Mouse (Mus musculus): Measurements from ENCODE around the gene Olfr826.
A peak's percentile ranks its signal among the peaks of the same experiment; 100 is the strongest.
"Not testable (repeated sequence)": the region's sequence is repeated elsewhere in the genome, so short reads cannot be mapped to it uniquely, and the experiment has no call there.

Olfr826 gene

DNA sequence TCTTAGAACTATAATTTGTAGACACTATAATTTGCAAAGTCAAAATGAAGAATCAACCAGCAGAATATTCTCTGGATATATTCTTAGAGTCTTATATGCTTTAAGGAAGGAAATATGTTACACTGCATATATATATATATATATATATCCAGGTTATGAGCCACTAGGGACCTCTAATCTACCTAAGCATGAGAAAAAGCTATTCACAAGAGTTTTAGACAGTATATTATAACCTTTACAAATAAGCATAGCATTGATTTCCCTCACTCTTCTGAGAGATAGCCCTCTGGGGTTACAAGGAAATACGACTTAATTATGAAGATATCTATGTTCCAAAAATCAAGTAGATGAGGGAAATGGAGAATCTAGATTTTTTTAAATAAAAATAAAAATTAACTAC, at the start of gene Olfr826:
TSS of gene Olfr826 (minus strand) at position 101 of the 400 bp plus-strand sequence.
- no peak for DNase-seq (ENCODE audit: low read depth, low spot score)

DNA sequence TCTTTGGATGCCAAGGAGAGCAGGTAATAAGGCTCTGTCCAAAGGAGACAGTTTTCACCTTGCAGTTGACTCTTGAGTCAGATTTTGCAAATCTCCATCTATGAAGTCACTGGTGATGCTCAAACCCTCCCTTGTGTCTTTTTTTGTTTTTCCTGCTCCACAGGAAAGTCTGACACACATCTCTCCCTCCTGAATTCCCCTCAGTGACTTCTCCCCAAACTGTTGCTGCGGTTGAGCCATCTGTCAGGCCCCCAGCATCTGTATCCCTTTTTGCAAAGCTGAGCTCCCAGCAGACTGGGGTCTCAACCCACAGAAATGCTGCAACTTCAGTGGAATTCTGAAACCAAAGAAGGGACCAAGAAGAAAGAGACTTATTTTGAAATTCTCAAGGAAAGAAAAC, 48.1 kb upstream of the Olfr826 start:
- no peak for DNase-seq (ENCODE audit: low read depth, low spot score)

GRCm38 (mm10) chr10:130229584-130229983, 45.6 kb upstream of the Olfr826 start:
- peak; percentile 51 for DNase-seq (ENCODE audit: low read depth, low spot score)

- peak; percentile 72 for DNase-seq (ENCODE audit: low read depth, low spot score)
Measured at GRCm38 (mm10) chr10:130228246-130228645, 44.3 kb upstream of the Olfr826 start.

- no peak for DNase-seq (ENCODE audit: low read depth, low spot score)
Measured at GRCm38 (mm10) chr10:130225034-130225433, 41.0 kb upstream of the Olfr826 start.

DNA sequence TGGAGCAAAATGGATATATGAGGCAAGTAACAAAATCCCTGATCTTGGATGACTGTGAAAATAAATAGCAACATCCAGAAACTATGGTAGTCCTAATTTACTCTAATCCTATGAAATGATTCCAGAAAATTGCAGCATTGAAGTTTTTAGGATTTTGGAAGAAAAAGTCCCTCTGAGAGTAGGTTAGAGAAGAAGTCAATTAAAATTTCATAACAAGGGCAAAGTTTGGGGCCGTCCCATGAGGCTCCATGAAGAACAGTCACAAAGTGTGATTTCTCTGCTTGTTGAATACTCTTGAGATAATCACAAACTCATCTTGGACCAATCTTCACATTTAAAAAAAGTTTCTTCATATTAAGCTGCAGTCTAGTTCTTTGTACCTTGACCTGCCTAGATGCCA, 30.3 kb upstream of the Olfr826 start, which contains the start of gene Olfr827:
TSS of gene Olfr827 (minus strand) at position 101 of the 400 bp plus-strand sequence.
- no peak for DNase-seq (ENCODE audit: low read depth, low spot score)

DNA sequence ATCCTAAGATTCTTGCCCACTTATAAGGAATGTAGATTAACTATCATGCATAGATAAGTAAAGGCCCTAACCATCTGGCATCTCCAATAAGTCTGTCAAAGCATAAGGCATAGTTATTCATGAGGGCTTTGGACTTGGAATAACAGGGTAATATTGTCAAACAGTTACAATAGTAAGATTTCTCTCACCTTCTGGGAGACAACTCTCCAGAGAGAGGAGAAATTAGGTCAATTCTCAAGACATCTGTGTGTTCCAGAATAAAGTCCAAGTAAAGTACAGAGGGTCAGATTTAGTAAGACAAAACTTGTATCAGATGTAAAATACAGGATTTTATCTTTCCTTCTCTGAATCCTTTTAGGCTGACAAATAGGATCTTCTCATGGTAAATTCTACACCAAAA, 17.3 kb downstream of the Olfr826 start, which contains the start of gene Olfr825:
TSS of gene Olfr825 (minus strand) at position 101 of the 400 bp plus-strand sequence.
- DNase-seq (ENCODE audit: low read depth, low spot score) = no peak

DNA sequence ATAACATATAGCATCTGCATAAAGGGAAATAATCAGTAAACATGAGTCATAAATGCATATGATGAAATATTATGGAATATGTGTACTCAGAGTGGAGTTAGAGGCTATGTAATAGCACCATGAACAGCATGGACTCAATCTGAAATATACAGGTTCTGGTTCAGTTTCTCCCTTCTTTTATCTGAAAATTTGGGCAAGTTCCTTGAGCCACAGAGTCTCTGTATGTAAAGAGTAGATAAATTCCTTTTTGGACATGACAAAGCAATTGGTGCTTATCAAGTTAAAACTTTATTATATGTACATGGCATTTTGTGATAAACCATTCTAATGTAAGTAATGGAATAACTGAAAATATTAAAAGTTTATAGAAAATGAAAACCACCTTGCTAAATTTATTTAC, 18.8 kb downstream of the Olfr826 start:
- DNase-seq (ENCODE audit: low read depth, low spot score) = no peak

DNA sequence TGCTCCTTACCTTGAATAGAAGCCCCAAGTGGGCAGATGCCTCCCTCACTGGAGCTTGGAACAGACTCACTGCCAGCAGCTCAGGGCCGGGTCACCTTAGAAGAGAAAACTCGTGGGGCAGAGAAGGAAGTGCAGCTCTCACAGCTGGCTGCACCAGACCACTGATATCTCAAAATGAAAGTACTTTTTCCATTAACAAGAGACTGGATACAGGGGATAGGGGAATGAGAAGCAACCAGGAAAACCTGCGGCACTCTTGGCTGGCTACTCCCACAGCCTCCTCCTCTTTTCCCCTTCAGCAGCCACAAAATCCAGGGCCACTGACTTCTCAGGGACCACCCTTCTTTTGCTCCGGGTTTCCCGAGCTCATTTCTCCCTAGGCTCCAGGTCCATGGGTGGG, 39.9 kb downstream of the Olfr826 start:
- peak; percentile 48 for DNase-seq (ENCODE audit: low read depth, low spot score)

- DNase-seq (ENCODE audit: low read depth, low spot score) = not testable (repeated sequence)
Measured at GRCm38 (mm10) chr10:130142481-130142880, 41.5 kb downstream of the Olfr826 start.

DNA sequence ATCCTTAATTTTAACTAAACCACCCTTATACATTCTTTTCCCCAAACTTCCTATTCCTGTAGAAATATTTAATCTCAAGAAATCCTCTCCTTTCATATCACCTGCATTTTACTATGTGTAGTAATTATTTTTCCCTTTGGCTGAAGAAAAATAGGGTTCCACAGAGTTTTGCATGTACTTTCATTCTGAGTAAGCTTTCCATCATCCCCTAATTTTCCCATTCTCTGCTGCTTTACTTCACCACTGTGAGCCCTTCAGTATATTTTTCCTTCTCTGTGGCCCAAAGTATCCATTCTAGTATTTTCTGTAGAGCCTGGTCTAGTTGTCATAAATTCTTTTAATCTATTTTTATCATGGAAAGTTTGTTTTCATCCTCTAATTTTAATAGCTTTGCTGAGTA, 49.2 kb downstream of the Olfr826 start:
- no peak for DNase-seq (ENCODE audit: low read depth, low spot score)

DNA sequence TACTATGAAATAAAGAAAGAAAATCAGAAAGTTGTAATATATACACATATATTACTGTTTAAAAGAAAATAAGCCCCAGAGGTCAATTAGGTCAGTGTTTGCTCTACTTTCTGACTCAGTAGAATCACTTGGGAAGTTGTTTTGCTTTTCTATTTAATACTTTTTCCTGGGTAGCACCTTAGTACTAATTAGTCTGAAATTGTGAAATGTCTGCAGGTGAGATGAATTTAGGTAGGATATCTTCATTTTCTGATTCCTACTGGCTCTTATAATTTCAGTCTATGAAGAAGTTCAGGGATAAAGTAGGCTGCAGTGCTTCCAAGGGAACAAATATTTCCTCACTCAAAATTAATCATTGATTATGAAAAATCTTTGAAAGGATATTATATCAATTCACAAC, 54.1 kb downstream of the Olfr826 start, which contains the start of gene Olfr824:
TSS of gene Olfr824 (minus strand) at position 101 of the 400 bp plus-strand sequence.
- DNase-seq (ENCODE audit: low read depth, low spot score) = not testable (repeated sequence)

Data from A20 (cell line).